Mouse (Mus musculus): ENCODE data around the gene Ccdc3.

Ccdc3 gene

GRCm38 (mm10) chr2:5137500-5138286 is at the start of gene Ccdc3:
Gene Ccdc3 (plus strand): TSS chr2:5137776.
- DNase-seq = peak; percentile 76

GRCm38 (mm10) chr2:5090385-5090784 is 47.2 kb upstream of the Ccdc3 start:
- peak; percentile 43 for DNase-seq

GRCm38 (mm10) chr2:5094876-5095275 is 42.7 kb upstream of the Ccdc3 start:
- DNase-seq = no peak

GRCm38 (mm10) chr2:5095316-5095715 is 42.3 kb upstream of the Ccdc3 start:
- DNase-seq = no peak

GRCm38 (mm10) chr2:5097786-5098445 is 39.7 kb upstream of the Ccdc3 start:
- DNase-seq = peak; percentile 21

- DNase-seq = no peak
These were observed 38.4 kb upstream of the Ccdc3 start for GRCm38 (mm10) chr2:5099176-5099575.

- no peak for DNase-seq
These were observed 35.8 kb upstream of the Ccdc3 start for GRCm38 (mm10) chr2:5101743-5102245.

- no peak for DNase-seq
These were observed 34.7 kb upstream of the Ccdc3 start for GRCm38 (mm10) chr2:5102891-5103290.

- no peak for DNase-seq
These were observed 24.7 kb upstream of the Ccdc3 start for GRCm38 (mm10) chr2:5112785-5113291.

GRCm38 (mm10) chr2:5114386-5114785 is 23.2 kb upstream of the Ccdc3 start:
- DNase-seq = no peak

- no peak for DNase-seq
These were observed 20.6 kb upstream of the Ccdc3 start for GRCm38 (mm10) chr2:5116856-5117532.

GRCm38 (mm10) chr2:5125506-5125905 is 12.1 kb upstream of the Ccdc3 start:
- peak; percentile 53 for DNase-seq

- no peak for DNase-seq
These were observed 10.2 kb upstream of the Ccdc3 start for GRCm38 (mm10) chr2:5127369-5127768.

- peak; percentile 61 for DNase-seq
These were observed 8.5 kb upstream of the Ccdc3 start for GRCm38 (mm10) chr2:5129099-5129498.

GRCm38 (mm10) chr2:5132046-5132445 is 5.5 kb upstream of the Ccdc3 start:
- no peak for DNase-seq

- peak; percentile 35 for DNase-seq
These were observed 2.4 kb upstream of the Ccdc3 start for GRCm38 (mm10) chr2:5134959-5135743.

- no peak for DNase-seq
These were observed 2.4 kb downstream of the Ccdc3 start for GRCm38 (mm10) chr2:5139961-5140360.

- no peak for DNase-seq
These were observed 6.9 kb downstream of the Ccdc3 start for GRCm38 (mm10) chr2:5144446-5144845.

GRCm38 (mm10) chr2:5147907-5148306 is 10.3 kb downstream of the Ccdc3 start:
- no peak for DNase-seq

- DNase-seq = no peak
These were observed 17.1 kb downstream of the Ccdc3 start for GRCm38 (mm10) chr2:5154711-5155110.

GRCm38 (mm10) chr2:5160236-5160848 is 22.8 kb downstream of the Ccdc3 start:
- DNase-seq = peak; percentile 36
